Mouse (Mus musculus) adrenal gland, postnatal 25 days (tissue): ENCODE measurements at regions not wholly inside any gene's neighbourhood (a gene's known extent, or its start where the extent isn't known, plus 50 kb on each side); places are given as distances from the start of the nearest gene placed in this dataset.

Experiments
- DNase-seq: peaks from one replicate; pipeline ENCODE4 v3.0.0; 2021; ENCODE audit warnings: mixed read lengths

- DNase-seq = no peak
Measured at GRCm38 (mm10) chr16:52744720-52745119, 290.8 kb upstream of the Alcam start.

GRCm38 (mm10) chr16:52742166-52742565 is 288.3 kb upstream of the Alcam start:
- no peak for DNase-seq

GRCm38 (mm10) chr16:52726120-52726844 is 272.4 kb upstream of the Alcam start:
- no peak for DNase-seq

- DNase-seq = no peak
Measured at GRCm38 (mm10) chr16:52718231-52718932, 264.5 kb upstream of the Alcam start.

GRCm38 (mm10) chr16:52690272-52690671 is 236.4 kb upstream of the Alcam start:
- no peak for DNase-seq

GRCm38 (mm10) chr16:52654825-52655224 is 201.0 kb upstream of the Alcam start:
- DNase-seq = no peak
